Comparison of ENCODE assay signal across 8 mouse cellular contexts in the genomic region with DNA sequence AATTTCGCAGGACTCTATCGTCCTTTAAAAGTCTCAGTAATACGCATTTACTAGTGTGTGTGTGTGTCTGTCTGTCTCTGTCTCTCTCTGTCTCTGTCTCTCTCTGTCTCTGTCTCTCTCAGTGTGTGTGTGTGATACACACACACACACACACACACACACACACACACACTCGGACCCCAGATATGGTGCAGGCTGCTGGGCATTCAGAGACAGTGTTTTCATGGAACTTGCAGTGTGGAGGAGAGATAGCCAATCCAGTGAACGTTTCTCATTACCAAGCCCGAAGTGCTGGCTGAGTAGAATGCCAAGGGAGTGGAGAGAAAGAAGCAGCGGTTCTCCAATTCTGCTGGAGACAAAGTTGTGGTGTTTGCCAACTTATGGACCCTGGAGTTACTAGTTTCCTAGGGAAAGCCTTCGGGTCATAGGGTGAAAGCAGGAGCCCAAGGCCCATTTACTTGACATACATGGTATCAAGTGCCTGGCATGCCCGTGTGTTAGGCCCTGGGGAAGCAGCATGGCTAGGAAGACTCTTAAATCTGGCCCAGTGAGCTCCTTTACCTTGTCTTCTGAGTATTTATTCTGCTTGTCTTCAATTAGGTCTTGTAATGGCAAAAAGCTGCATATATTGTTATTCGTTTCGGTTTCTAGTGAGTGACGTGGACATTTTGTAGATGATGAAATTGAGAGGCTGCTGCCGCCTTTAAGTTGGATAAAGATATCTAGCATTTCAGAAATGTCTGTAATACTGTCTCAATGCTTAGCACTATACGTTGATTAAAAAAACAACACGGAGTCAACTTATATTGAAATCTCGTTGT. TPM values are rescaled to one million over a fixed set of nuclear protein-coding genes. Genes with fewer than 3 reads are reported as not detected.
A peak's percentile ranks its signal among the peaks of the same experiment; 100 is the strongest.
DNase-seq lines count a peak whose midpoint lies in the region; ATAC-seq and TF ChIP-seq lines count a peak whose summit lies in the region.

No protein-coding gene starts in this region.

- H3K79me2 ChIP-seq in macrophage (ENCODE audit: inconsistent target) = peaks cover 24% of the 10 kb centered on the region; the same call in 1 of the 2 replicates

- 42% methylated on average over 16 of the region's 16 CpGs for whole genome bisulfite sequencing in kidney, adult 2 months
- WGBS in heart, embryonic 14.5 days = 42% methylated on average over 16 of the region's 16 CpGs
- WGBS in macrophage (ENCODE audit: missing documents) = 49% methylated on average over 16 of the region's 16 CpGs

- no peak overlapping the region for H3K27ac ChIP-seq in kidney, adult 2 months (ENCODE audit: insufficient read depth, low read depth, low read length)
- H3K27ac ChIP-seq in heart, embryonic 14.5 days (replicated peaks in 1 of 2; ENCODE audit: control insufficient read depth in 1 of 2, insufficient read depth in 1 of 2, low read depth in 2 of 2, low read length in 2 of 2) = no peak overlapping the region
- H3K27ac ChIP-seq in macrophage = peak overlapping the region; percentile 12; the same call in 1 of the 2 replicates

- in situ Hi-C loops in Patski (cut with MboI; ENCODE audit: low pct_unique_long_range_greater_than_20kb) = no loop called here

- peak overlapping the region; percentile 84 for H3K4me2 ChIP-seq in heart, embryonic 14.5 days (ENCODE audit: low read length)

- CTCF ChIA-PET in Patski (lab: Charles Lee) = no interaction called here

- TF ChIP-seq POLR2A in kidney, adult 2 months (IDR thresholded peaks at IDR 0.05; ENCODE audit: low read depth, low read length) = no peak

- H3K4me3 ChIP-seq in kidney, adult 2 months (ENCODE audit: insufficient read depth, low read depth, low read length) = peak overlapping the region; percentile 90
- H3K4me3 ChIP-seq in heart, embryonic 14.5 days (ENCODE audit: control insufficient read depth in 1 of 2, insufficient read depth in 1 of 2, low read depth in 1 of 2, low read length in 2 of 2) = peak overlapping the region; percentile 82 to 83
- H3K4me3 ChIP-seq in macrophage (ENCODE audit: inconsistent target) = peak overlapping the region; percentile 90

- no peaks in the 10 kb centered on the region for H3K9me3 ChIP-seq in heart, embryonic 14.5 days (ENCODE audit: control insufficient read depth, low read length)

- no peak for TF ChIP-seq CTCF in kidney, adult 2 months (conservative IDR thresholded peaks at IDR 0.05; ENCODE audit: insufficient read depth, insufficient read length, low read depth, low read length)
- TF ChIP-seq CTCF in Patski (IDR thresholded peaks at IDR 0.05) = no peak

- no peak for DNase-seq in kidney, adult 2 months
- no peak for DNase-seq in kidney, postnatal 36 days
- DNase-seq in Patski (ENCODE audit: low read depth, low spot score) = no peak
- no peak for DNase-seq in ovary, postnatal 10 days (ENCODE audit: low spot score)
- DNase-seq in yolk sac, embryonic 10.5 days (ENCODE audit: low spot score) = no peak
- no peak for DNase-seq in ovary, adult 18-20 months (ENCODE audit: low spot score)

- no peaks in the 10 kb centered on the region for H3K27me3 ChIP-seq in kidney, adult 2 months (replicated peaks; ENCODE audit: control insufficient read depth, insufficient read depth, low read length)
- peaks cover 9% of the 10 kb centered on the region for H3K27me3 ChIP-seq in Patski
- no peaks in the 10 kb centered on the region for H3K27me3 ChIP-seq in heart, embryonic 14.5 days (ENCODE audit: control insufficient read depth, insufficient read depth, low read length)

- H3K36me3 ChIP-seq in kidney, adult 2 months (ENCODE audit: control insufficient read depth, insufficient read depth, low read length) = no peaks in the 10 kb centered on the region
- peaks cover 13% of the 10 kb centered on the region for H3K36me3 ChIP-seq in heart, embryonic 14.5 days (ENCODE audit: control insufficient read depth, insufficient read depth, low read length)
- H3K36me3 ChIP-seq in macrophage (ENCODE audit: inconsistent target) = no peaks in the 10 kb centered on the region; the same call in 1 of the 2 replicates

- POLR2A ChIA-PET in Patski (lab: Charles Lee) = no interaction called here

- peaks cover 11% of the 10 kb centered on the region for H3K4me1 ChIP-seq in kidney, adult 2 months (ENCODE audit: control insufficient read depth, insufficient read depth, low read length)
- H3K4me1 ChIP-seq in heart, embryonic 14.5 days (ENCODE audit: control insufficient read depth in 2 of 2, insufficient read depth in 2 of 2, low read length in 2 of 2) = peaks cover 6 to 11% of the 10 kb centered on the region in 2 experiments; a peak in 3 of 4 replicates

- ATAC-seq in Patski = peak; percentile 40
- ATAC-seq in heart, embryonic 14.5 days (ENCODE audit: insufficient number of reproducible peaks, insufficient read depth, low FRiP score, low read depth) = no peak

- H3K9ac ChIP-seq in heart, embryonic 14.5 days (ENCODE audit: low read length) = peak overlapping the region; percentile 82

RNA-seq across cellular contexts. Expression of gene Nbas, which starts 0.8 kb away (rescaled TPM):
- polyA plus RNA-seq in kidney, adult 2 months (2012; rRNA removed) = 16.1 and 17.5 TPM in 2 replicates
- polyA plus RNA-seq in Patski (2021) (16.1 TPM), macrophage (2018) (9.2 to 13.6 TPM (median 9.3 TPM) in 3 replicates)
- 9.5 and 10.6 TPM in 2 replicates for polyA plus RNA-seq in heart, embryonic 14.5 days (2014; fragmentation: Nextera tagmentation; extraction: Ambion mirVana)
- total RNA-seq in macrophage (2018; cell fraction: chromatin; rRNA removed) = 100 to 1,000 TPM in 6 of 26 experiments, 10 to 100 TPM in 20; 36.8 to 120 (median 89.6) TPM
- 10 to 100 TPM in 24 of 26 experiments, 1 to 10 TPM in 2; 8.1 to 18.2 (median 13.5) TPM for total RNA-seq in macrophage (2018; cell fraction: cytosol; rRNA removed)
- 10 to 100 TPM; 23.9 to 60.6 (median 39.3) TPM for total RNA-seq in macrophage (2018; cell fraction: nucleus; rRNA removed)

RNA-seq across cellular contexts. Expression of gene Ddx1, which starts 20.8 kb away (rescaled TPM):
- 8.9 and 12.1 TPM in 2 replicates for polyA plus RNA-seq in kidney, adult 2 months (2012; rRNA removed)
- polyA plus RNA-seq in Patski (2021) = 165 TPM
- polyA plus RNA-seq in heart, embryonic 14.5 days (2014; fragmentation: Nextera tagmentation; extraction: Ambion mirVana) = 91.0 and 94.0 TPM in 2 replicates
- 10 to 100 TPM; 22.2 to 56.2 (median 39.6) TPM for total RNA-seq in macrophage (2018; cell fraction: chromatin; rRNA removed)
- 10 to 100 TPM; 20.9 to 36.8 (median 24.8) TPM for total RNA-seq in macrophage (2018; cell fraction: cytosol; rRNA removed)
- total RNA-seq in macrophage (2018; cell fraction: nucleus; rRNA removed) = 10 to 100 TPM; 11.4 to 38.3 (median 20.7) TPM
- polyA plus RNA-seq in macrophage (2018) = 20.1 to 74.0 TPM (median 47.0 TPM) in 3 replicates
